Mouse (Mus musculus): Measurements from ENCODE around the gene Apol7b. TPM values are rescaled to one million over a fixed set of nuclear protein-coding genes. Genes with fewer than 3 reads are reported as not detected.
"Not testable (repeated sequence)": the region's sequence is repeated elsewhere in the genome, so short reads cannot be mapped to it uniquely, and the experiment has no call there.

Gene Apol7b
- total RNA-seq, 2 experiments from 2014 or later, result not detected

DNA sequence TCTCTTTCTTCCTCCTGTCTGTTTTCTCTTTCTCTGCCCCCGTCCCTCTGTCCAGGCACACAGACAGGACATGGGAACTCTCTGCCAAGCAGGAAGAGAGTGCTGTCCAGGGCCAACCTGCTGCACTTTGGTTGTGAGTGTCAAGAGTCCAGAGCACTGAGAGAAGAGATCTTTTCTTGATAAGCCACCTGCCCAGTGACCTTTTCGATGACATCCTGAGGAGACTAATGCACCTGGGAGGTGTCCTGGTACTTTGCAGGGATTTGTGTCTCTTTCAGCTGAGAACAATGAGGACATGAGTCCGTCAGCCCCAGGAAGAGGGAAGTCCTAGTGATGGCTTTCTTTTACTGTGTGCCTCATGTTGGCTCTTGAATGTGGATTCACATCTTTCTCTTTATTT is 53.5 kb downstream of the Apol7b start:
- DNase-seq (ENCODE audit: extremely low spot score in 1 of 2, low spot score in 1 of 2), result not testable (repeated sequence)

DNA sequence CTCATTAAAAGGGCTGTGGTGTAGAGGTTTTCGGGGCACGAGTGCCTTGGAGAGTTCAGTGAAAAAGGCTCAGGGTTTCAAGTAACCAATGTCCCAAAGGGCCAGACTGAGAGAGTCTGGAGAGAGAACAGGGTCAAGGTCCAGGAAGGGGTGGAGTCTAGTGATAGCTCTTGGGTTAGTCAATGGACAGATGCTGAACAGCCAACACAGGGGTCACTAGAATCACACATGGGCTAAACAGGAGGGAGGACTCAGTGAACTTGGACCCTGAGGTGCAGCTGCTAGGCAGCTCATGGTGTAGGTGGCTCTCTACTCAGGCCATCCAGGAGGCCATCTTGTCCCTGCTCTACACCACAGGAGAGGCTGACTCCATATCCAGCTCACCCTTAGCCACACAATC is 59.8 kb downstream of the Apol7b start:
- DNase-seq (ENCODE audit: extremely low spot score in 1 of 2, low spot score in 1 of 2), result no peak

DNA sequence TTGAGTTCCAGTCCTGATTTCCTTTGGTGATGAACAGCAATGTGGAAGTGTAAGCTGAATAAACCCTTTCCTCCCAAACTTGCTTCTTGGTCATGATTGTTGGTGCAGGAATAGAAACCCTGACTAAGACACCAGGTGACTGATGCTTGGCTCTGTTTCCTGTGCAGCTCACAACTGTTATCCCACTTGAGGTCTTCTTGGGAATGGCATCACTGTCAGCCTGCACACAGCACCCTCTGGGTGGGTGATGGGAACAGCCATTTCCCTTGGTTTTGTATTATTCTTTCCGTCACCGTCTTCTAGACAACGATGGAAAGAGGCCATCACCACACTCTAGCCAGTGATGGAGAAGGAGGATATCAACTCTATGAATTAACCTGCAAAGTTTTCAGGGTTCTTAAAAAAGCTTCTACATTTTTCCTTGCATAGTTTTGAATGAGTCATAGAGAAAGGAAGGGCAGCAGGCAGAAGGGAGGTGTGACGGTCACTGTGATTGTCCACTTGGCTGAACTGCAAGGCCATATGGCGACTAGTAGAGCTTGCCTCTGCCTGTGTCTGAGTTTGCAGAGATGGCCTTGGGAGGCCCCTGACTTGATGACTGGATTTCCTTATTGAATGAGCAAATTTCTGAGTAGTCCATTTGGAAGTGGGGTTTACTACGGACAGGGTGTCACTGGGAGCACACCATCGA is 62.8 kb downstream of the Apol7b start:
- no peak for DNase-seq (ENCODE audit: extremely low spot score in 1 of 2, low spot score in 1 of 2)

DNA sequence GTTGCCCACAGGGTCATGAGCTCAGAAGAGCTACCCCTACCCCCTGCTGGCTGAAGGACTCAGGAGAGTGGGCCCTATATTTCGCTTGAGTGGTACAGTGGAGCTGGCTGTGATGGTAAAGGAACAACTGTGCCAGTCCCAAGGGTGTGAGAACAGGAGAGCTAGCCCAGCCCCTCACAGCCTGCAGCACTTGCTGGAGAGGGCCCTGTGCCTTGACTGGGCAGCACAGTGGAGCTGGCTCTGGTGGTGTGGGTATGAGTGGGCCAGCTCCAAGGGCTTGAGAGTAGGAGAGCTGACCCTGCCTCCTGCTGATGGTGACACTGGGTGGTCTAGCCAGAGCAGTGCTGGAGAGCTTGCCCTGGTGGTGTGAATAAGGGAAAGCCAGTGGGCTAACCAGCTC is 64.4 kb downstream of the Apol7b start:
- DNase-seq (ENCODE audit: extremely low spot score in 1 of 2, low spot score in 1 of 2), result no peak

DNA sequence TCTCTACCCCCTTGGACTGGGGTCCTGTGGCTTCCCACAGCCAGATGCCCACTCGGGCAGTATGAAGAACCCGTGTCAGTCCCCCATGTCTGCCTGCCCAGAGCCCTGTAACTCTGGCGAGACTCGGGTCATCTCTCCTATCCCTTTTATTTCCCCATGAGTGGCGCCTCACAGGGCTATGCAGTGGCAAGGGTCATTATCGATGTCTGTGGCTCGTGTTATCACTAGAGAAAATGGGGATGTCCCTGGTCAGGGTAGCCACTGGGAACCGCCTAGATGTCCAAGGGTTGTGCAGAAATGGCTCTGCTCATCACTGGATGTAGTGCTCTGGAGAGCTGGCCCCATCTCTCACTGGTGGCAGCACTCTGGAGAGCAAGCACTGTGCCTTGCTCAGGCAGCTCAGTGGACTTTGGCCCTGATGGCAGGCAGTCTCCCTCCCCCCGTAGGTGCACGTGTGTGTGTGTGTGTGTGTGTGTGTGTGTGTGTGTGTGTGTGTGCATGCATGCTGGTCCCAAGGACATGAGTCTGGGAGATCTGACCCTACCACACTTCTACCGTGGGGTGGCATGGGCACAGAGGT is 64.9 kb downstream of the Apol7b start:
- no peak for DNase-seq (ENCODE audit: extremely low spot score in 1 of 2, low spot score in 1 of 2)

DNA sequence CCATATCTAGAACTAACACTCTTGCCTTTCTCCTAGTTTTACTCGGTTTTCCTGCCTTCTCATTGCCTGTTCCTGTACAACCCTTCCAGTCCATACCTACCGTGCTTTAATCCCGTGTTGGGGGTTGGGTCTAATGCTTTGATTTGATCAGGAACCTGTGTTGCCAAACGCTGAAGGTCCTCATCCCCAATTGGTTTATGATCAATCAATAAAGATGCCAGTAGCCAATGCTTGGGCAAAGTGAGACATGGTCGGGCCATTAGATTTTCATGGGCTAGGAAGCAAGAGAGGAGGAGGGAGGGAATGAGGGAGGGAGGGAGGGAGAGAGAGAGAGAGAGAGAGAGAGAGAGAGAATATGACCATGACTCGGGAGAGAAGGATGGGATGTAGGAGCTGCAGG is 65.8 kb downstream of the Apol7b start:
- no peak for DNase-seq (ENCODE audit: extremely low spot score in 1 of 2, low spot score in 1 of 2)

DNA sequence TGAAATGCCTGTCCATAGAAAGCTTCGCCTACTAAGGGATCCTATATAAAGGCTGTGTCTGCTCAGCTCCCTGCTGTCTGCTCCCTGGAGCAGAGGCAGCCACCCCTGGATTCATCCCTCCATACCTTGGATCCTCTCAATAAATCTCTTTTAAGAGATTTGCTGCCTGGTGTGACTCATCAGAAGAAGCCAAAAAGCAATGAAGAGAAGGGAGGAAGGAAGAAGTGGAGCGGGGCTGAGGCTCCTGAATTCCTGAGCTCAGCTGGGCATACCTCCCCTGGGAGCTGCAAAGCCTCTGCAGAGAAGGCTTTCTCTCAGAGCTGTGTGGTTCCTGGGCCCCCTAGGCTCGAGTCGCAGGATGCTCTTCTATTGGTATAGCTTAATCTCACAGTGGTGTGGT is 67.4 kb downstream of the Apol7b start:
- DNase-seq (ENCODE audit: extremely low spot score in 1 of 2, low spot score in 1 of 2), result no peak

DNA sequence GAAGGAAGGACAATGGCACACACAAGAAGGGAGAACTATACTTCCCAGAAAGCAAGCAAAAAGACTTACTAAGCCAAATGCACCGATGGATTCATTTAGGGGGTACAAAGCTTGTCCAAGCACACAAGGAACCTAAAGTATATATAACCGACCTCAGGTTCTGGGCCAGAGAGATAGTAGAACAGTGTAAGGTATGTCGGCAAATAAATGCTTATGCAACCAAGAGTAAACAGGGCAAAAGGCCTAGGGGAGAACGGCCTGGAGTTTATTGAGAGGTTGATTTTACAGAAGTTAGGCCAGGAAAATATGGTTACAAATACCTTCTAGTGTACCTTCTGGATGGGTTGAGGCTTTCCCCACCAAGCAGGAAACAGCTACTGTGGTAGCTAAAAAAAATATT is 69.9 kb downstream of the Apol7b start:
- no peak for DNase-seq (ENCODE audit: extremely low spot score in 1 of 2, low spot score in 1 of 2)

DNA sequence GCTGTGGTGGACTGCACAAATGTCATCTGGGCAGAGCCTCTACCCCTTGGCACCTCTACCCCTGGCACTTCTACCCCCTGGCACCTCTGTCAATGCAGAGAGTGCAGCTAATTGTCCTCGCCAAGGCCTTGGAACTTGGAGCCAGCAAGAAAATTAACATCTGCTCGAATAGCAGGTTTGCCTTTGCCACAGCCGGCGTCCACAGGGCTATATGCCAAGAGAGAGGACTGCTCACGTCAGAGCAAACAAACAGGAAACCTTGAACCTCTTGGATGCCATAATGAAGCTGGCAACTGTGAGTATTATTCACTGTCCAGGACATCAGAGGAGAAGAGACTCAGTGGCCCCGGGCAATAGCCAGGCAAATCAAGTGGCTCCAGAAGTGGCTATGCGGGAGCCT is 70.4 kb downstream of the Apol7b start:
- DNase-seq (ENCODE audit: extremely low spot score in 1 of 2, low spot score in 1 of 2), result no peak

Other genes starting within 250 kb of the Apol7b start
- 100 to 1,000 TPM; 220 to 233 TPM for gene Rbfox2, start 140.5 kb downstream of the Apol7b start, total RNA-seq (2021)
- gene Apol7a, start 48.4 kb downstream of the Apol7b start, total RNA-seq (2021), result not detected
- not detected for gene Apol9a, start 36.4 kb downstream of the Apol7b start, total RNA-seq (2021)
- not detected for gene Apol10a, start 29.6 kb upstream of the Apol7b start, total RNA-seq (2021)
- gene Apol11a, start 60.8 kb upstream of the Apol7b start, total RNA-seq (2021), result not detected
- gene Apol7c, start 85.8 kb upstream of the Apol7b start, total RNA-seq (2021), result not detected
- gene 1700025B11Rik, start 114.4 kb upstream of the Apol7b start, total RNA-seq (2021), result not detected
- under 1 TPM in 1 of 2 experiments, not detected in 1; 0.10 TPM for gene Apol10b, start 148.6 kb upstream of the Apol7b start, total RNA-seq (2021)
- not detected for gene Gm36245, start 151.8 kb upstream of the Apol7b start, total RNA-seq (2021)
- gene Apol11b, start 195.8 kb upstream of the Apol7b start, total RNA-seq (2021), result not detected

Data from layer of hippocampus, postnatal 25 days (tissue).